Mouse (Mus musculus) kidney, adult 18-20 months (tissue): ENCODE measurements around the gene Epas1.

Experiments
- DNase-seq: peaks from one replicate; pipeline ENCODE4 v3.0.0; 2021

Gene Epas1

GRCm38 (mm10) chr17:86795773-86796172 lies 42.3 kb downstream of the Epas1 start:
- DNase-seq: no peak

- DNase-seq: no peak
Observed at GRCm38 (mm10) chr17:86797031-86797430, 43.5 kb downstream of the Epas1 start.

GRCm38 (mm10) chr17:86798460-86798859 lies 45.0 kb downstream of the Epas1 start:
- no peak for DNase-seq

GRCm38 (mm10) chr17:86798951-86799350 lies 45.5 kb downstream of the Epas1 start:
- no peak for DNase-seq

- no peak for DNase-seq
Observed at GRCm38 (mm10) chr17:86800535-86800934, 47.0 kb downstream of the Epas1 start.

- peak; percentile 45 for DNase-seq
Observed at GRCm38 (mm10) chr17:86801213-86801815, 47.8 kb downstream of the Epas1 start.

GRCm38 (mm10) chr17:86801876-86802275 lies 48.4 kb downstream of the Epas1 start:
- peak; percentile 46 for DNase-seq

GRCm38 (mm10) chr17:86802351-86802985 lies 49.0 kb downstream of the Epas1 start:
- DNase-seq: peak; percentile 43

GRCm38 (mm10) chr17:86803147-86803546 lies 49.6 kb downstream of the Epas1 start:
- no peak for DNase-seq

GRCm38 (mm10) chr17:86803653-86804052 lies 50.2 kb downstream of the Epas1 start:
- peak; percentile 23 for DNase-seq

GRCm38 (mm10) chr17:86812029-86812428 lies 58.5 kb downstream of the Epas1 start:
- DNase-seq: peak; percentile 34

GRCm38 (mm10) chr17:86814320-86814719 lies 60.8 kb downstream of the Epas1 start:
- DNase-seq: peak; percentile 21

GRCm38 (mm10) chr17:86815016-86815865 lies 61.7 kb downstream of the Epas1 start:
- DNase-seq: no peak

- no peak for DNase-seq
Observed at GRCm38 (mm10) chr17:86822017-86822737, 68.7 kb downstream of the Epas1 start.

GRCm38 (mm10) chr17:86824502-86825162 lies 71.1 kb downstream of the Epas1 start:
- DNase-seq: peak; percentile 5

- peak; percentile 1 for DNase-seq
Observed at GRCm38 (mm10) chr17:86825163-86825902, 71.8 kb downstream of the Epas1 start.

GRCm38 (mm10) chr17:86826376-86826775 lies 72.9 kb downstream of the Epas1 start:
- no peak for DNase-seq

- no peak for DNase-seq
Observed at GRCm38 (mm10) chr17:86827391-86828165, 74.1 kb downstream of the Epas1 start.

- DNase-seq: no peak
Observed at GRCm38 (mm10) chr17:86828500-86828899, 75.0 kb downstream of the Epas1 start.

- DNase-seq: no peak
Observed at GRCm38 (mm10) chr17:86829383-86830175, 76.1 kb downstream of the Epas1 start.
